Mouse (Mus musculus) Patski (cell line): ENCODE measurements around the gene Grcc10. TPM values are rescaled to one million over a fixed set of nuclear protein-coding genes. Genes with fewer than 3 reads are reported as not detected.

Experiments
- ATAC-seq: fragments of 100-300 bp; one replicate; pipeline ENCODE4 v1.8.0; 2021
- CTCF ChIA-PET: fragments of 350-600 bp; sonication (Branson Sonifier 250); formaldehyde crosslinking; loops from one replicate; lab custom pipeline; 2022; ENCODE audit warnings: inconsistent platforms; lab: Charles Lee
- POLR2A ChIA-PET: fragments of 350-600 bp; sonication (Branson Sonifier 250); formaldehyde crosslinking; loops from one replicate; lab custom pipeline; 2022; ENCODE audit warnings: antibody characterized with exemption, inconsistent platforms; lab: Charles Lee
- DNase-seq: peaks from one replicate; pipeline ENCODE4 v3.0.0-alpha.2; 2011; ENCODE audit warnings: low read depth, low spot score
- H3K27me3 ChIP-seq: fragments of 371-371 bp; one replicate; pipeline ENCODE4 v1.5.1; 2021
- CTCF ChIP-seq: fragments of 100-300 bp; IDR thresholded peaks from one replicate; pipeline ENCODE4 v1.5.1; 2021
- in situ Hi-C: fragments of 300-500 bp; cut with MboI; formaldehyde crosslinking; loops from 3 replicates; pipeline ENCODE4 v1.11.1; 2018; ENCODE audit warnings: low pct_unique_long_range_greater_than_20kb, mixed read lengths
- polyA plus RNA-seq: library from polyadenylated mRNA; unstranded; gene quantifications from one replicate; pipeline ENCODE4 v1.2.3, GENCODE M21; 2021

Gene Grcc10
- polyA plus RNA-seq, 1 experiment from 2014 or later = 270 TPM

GRCm38 (mm10) chr6:124739231-124739796, 1.9 kb downstream of the Grcc10 start:
- in situ Hi-C loops = loop anchor here (5.0 kb wide), 1 partner anchor 97 kb away; no protein-coding TSS in a partner anchor
- DNase-seq (no peak), ATAC-seq (no peak)
- TF ChIP-seq CTCF = no peak
- ChIA-PET CTCF (interaction anchor here (0.7 to 2.1 kb wide), 5 partner anchors 19 to 98 kb away, joined by 3 to 6 read pairs (median 4); no protein-coding TSS in a partner anchor), POLR2A (interaction anchor here (1.4 to 2.5 kb wide), 4 partner anchors 18 to 24 kb away, joined by 4 to 15 read pairs (median 7); partner anchors contain the start of gene Atn1)
- no peaks in the 10 kb centered on the region for H3K27me3 ChIP-seq

- CTCF ChIA-PET = interaction anchor here (0.8 to 2.1 kb wide), 2 partner anchors 20 to 22 kb away, joined by 3 to 6 read pairs; no protein-coding TSS in a partner anchor
- in situ Hi-C loops = loop anchor here (5.0 kb wide), 1 partner anchor 96 kb away; no protein-coding TSS in a partner anchor
- H3K27me3 ChIP-seq = no peaks in the 10 kb centered on the region
- POLR2A ChIA-PET = interaction anchor here (2.0 kb wide), 1 partner anchor 21 kb away, joined by 6 read pairs; no protein-coding TSS in a partner anchor
- no peak for TF ChIP-seq CTCF
- ATAC-seq = no peak
- no peak for DNase-seq
Observed at GRCm38 (mm10) chr6:124738511-124739023, 2.6 kb downstream of the Grcc10 start, which contains the start of gene Ptpn6. Gene Ptpn6 (minus strand): TSS chr6:124738714.

GRCm38 (mm10) chr6:124737040-124737439, 4.1 kb downstream of the Grcc10 start:
- TF ChIP-seq CTCF = no peak
- H3K27me3 ChIP-seq = no peaks in the 10 kb centered on the region
- in situ Hi-C loops = loop anchor here (5.0 kb wide), 1 partner anchor 95 kb away; no protein-coding TSS in a partner anchor
- ATAC-seq = no peak
- POLR2A ChIA-PET = no interaction called here
- CTCF ChIA-PET = no interaction called here
- DNase-seq = no peak

GRCm38 (mm10) chr6:124734417-124734816, 6.8 kb downstream of the Grcc10 start:
- TF ChIP-seq CTCF = no peak
- ATAC-seq (no peak), DNase-seq (no peak)
- ChIA-PET CTCF (no interaction called here), POLR2A (no interaction called here)
- H3K27me3 ChIP-seq = no peaks in the 10 kb centered on the region
- in situ Hi-C loops = no loop called here

- H3K27me3 ChIP-seq = no peaks in the 10 kb centered on the region
- in situ Hi-C loops = no loop called here
- ATAC-seq = no peak
- POLR2A ChIA-PET = no interaction called here
- CTCF ChIA-PET = no interaction called here
- no peak for TF ChIP-seq CTCF
- DNase-seq = no peak
Observed at GRCm38 (mm10) chr6:124732476-124733370, 8.5 kb downstream of the Grcc10 start.

- DNase-seq (no peak), ATAC-seq (no peak)
- CTCF ChIA-PET = no interaction called here
- POLR2A ChIA-PET = interaction anchor here (1.0 kb wide), 1 partner anchor 10 kb away, joined by 4 read pairs; the partner anchor contains the start of gene Grcc10
- no peak for TF ChIP-seq CTCF
- in situ Hi-C loops = no loop called here
- H3K27me3 ChIP-seq = no peaks in the 10 kb centered on the region
Observed at GRCm38 (mm10) chr6:124731038-124731437, 10.1 kb downstream of the Grcc10 start.

- in situ Hi-C loops = no loop called here
- TF ChIP-seq CTCF = no peak
- H3K27me3 ChIP-seq = no peaks in the 10 kb centered on the region
- ATAC-seq = no peak
- no peak for DNase-seq
- ChIA-PET CTCF (interaction anchor here (1.0 kb wide), 1 partner anchor 27 kb away, joined by 3 read pairs; no protein-coding TSS in a partner anchor), POLR2A (interaction anchor here (0.6 kb wide), 1 partner anchor 581 kb away, joined by 3 read pairs; no protein-coding TSS in a partner anchor)
Observed at GRCm38 (mm10) chr6:124729850-124730705, 11.1 kb downstream of the Grcc10 start.

GRCm38 (mm10) chr6:124728621-124729020, 12.6 kb downstream of the Grcc10 start:
- POLR2A ChIA-PET = no interaction called here
- in situ Hi-C loops = no loop called here
- CTCF ChIA-PET = no interaction called here
- TF ChIP-seq CTCF = no peak
- ATAC-seq (no peak), DNase-seq (no peak)
- H3K27me3 ChIP-seq = no peaks in the 10 kb centered on the region

GRCm38 (mm10) chr6:124724472-124724871, 16.7 kb downstream of the Grcc10 start:
- H3K27me3 ChIP-seq = no peaks in the 10 kb centered on the region
- CTCF ChIA-PET = no interaction called here
- POLR2A ChIA-PET = no interaction called here
- in situ Hi-C loops = no loop called here
- TF ChIP-seq CTCF = no peak
- DNase-seq (no peak), ATAC-seq (no peak)
